Comparison of ENCODE assay signal across 22 mouse cellular contexts in genomic region chr1:60852075-60852769, GRCm38 (mm10). TPM values are rescaled to one million over a fixed set of nuclear protein-coding genes. Genes with fewer than 3 reads are reported as not detected.
DNase-seq lines count a peak whose midpoint lies in the region; ATAC-seq and TF ChIP-seq lines count a peak whose summit lies in the region.
"Had no signal": no experiment of that assay in that cellular context is flagged by ENCODE, and none has a peak within 500 bp of the region (broad histone marks: within the 10 kb centered on the region; RNA-seq: fewer than 3 reads in every experiment).

No protein-coding gene starts in this region.

- H3K27me3 ChIP-seq in hindbrain, embryonic 15.5 days: no peaks in the 10 kb centered on the region
- no peaks in the 10 kb centered on the region for H3K27me3 ChIP-seq in hindbrain, postnatal 0 days (ENCODE audit: insufficient read depth, low read length)
- H3K27me3 ChIP-seq in ES-Bruce4 (ENCODE audit: control insufficient read depth, insufficient read depth, low read length, poor library complexity, severe bottlenecking): no peaks in the 10 kb centered on the region
- H3K27me3 ChIP-seq in small intestine, adult 2 months (ENCODE audit: control insufficient read depth, insufficient read depth, low read length): no peaks in the 10 kb centered on the region
- H3K27me3 ChIP-seq in forebrain, embryonic 10.5 days (ENCODE audit: poor library complexity, severe bottlenecking): peaks cover 37% of the 10 kb centered on the region
- H3K27me3 ChIP-seq: limb, embryonic 12.5 days had no signal

- no peak overlapping the region for H3K4me2 ChIP-seq in hindbrain, embryonic 15.5 days
- no peak overlapping the region for H3K4me2 ChIP-seq in hindbrain, postnatal 0 days (ENCODE audit: low read depth, low read length)
- H3K4me2 ChIP-seq: limb, embryonic 12.5 days had no signal

- no peak for TF ChIP-seq POLR2A in ES-Bruce4 (IDR thresholded peaks at IDR 0.05; ENCODE audit: insufficient read depth, low read length)
- no peak for TF ChIP-seq POLR2A in small intestine, adult 2 months (IDR thresholded peaks at IDR 0.05; ENCODE audit: low read depth, low read length)

- no peak overlapping the region for H3K27ac ChIP-seq in hindbrain, embryonic 15.5 days (replicated peaks)
- no peak overlapping the region for H3K27ac ChIP-seq in hindbrain, postnatal 0 days
- peak overlapping the region; percentile 93 for H3K27ac ChIP-seq in ES-Bruce4 (ENCODE audit: insufficient read depth, low read length)
- peak overlapping the region; percentile 91 for H3K27ac ChIP-seq in small intestine, adult 2 months (ENCODE audit: insufficient read depth, low read depth, low read length)
- no peak overlapping the region for H3K27ac ChIP-seq in forebrain, embryonic 10.5 days
- H3K27ac ChIP-seq: limb, embryonic 12.5 days had no signal

- 0 out of 2 replicates have a peak, but pooled peaks have one; percentile 40 for ATAC-seq in hindbrain, embryonic 15.5 days (ENCODE audit: low FRiP score, low read depth)
- no peak for ATAC-seq in hindbrain, postnatal 0 days
- ATAC-seq: inflammation-experienced regulatory T-cells, adult 6 months; liver, postnatal 0 days had no signal

- WGBS in hindbrain, embryonic 15.5 days: 39% methylated on average over 10 of the region's 10 CpGs
- 36% methylated on average over 10 of the region's 10 CpGs for WGBS in hindbrain, postnatal 0 days
- 20% methylated on average over 10 of the region's 10 CpGs for WGBS in small intestine, adult 2 months
- whole genome bisulfite sequencing in forebrain, embryonic 10.5 days: 59% methylated on average over 10 of the region's 10 CpGs

- no peak overlapping the region for H3K4me3 ChIP-seq in hindbrain, embryonic 15.5 days
- H3K4me3 ChIP-seq in hindbrain, postnatal 0 days (ENCODE audit: low read length): no peak overlapping the region
- no peak overlapping the region for H3K4me3 ChIP-seq in ES-Bruce4 (ENCODE audit: low read depth, low read length)
- H3K4me3 ChIP-seq in small intestine, adult 2 months (ENCODE audit: low read depth, low read length): no peak overlapping the region
- no peak overlapping the region for H3K4me3 ChIP-seq in forebrain, embryonic 10.5 days
- H3K4me3 ChIP-seq: erythroblast, embryonic 14.5 days; limb, embryonic 12.5 days; midbrain, embryonic 12.5 days had no signal

- peaks cover 20% of the 10 kb centered on the region for H3K4me1 ChIP-seq in hindbrain, embryonic 15.5 days (replicated peaks)
- peaks cover 4% of the 10 kb centered on the region for H3K4me1 ChIP-seq in hindbrain, postnatal 0 days (ENCODE audit: insufficient read depth, low read length)
- H3K4me1 ChIP-seq in ES-Bruce4 (ENCODE audit: control insufficient read depth, insufficient read depth, low read length): peaks cover 13% of the 10 kb centered on the region
- peaks cover 15% of the 10 kb centered on the region; the same call in 1 of the 2 replicates for H3K4me1 ChIP-seq in small intestine, adult 2 months (ENCODE audit: control insufficient read depth, insufficient read depth, insufficient read length, low read length)
- H3K4me1 ChIP-seq in forebrain, embryonic 10.5 days: peaks cover 38% of the 10 kb centered on the region
- H3K4me1 ChIP-seq: limb, embryonic 12.5 days had no signal

- TF ChIP-seq EP300 in ES-Bruce4 (IDR thresholded peaks at IDR 0.05; ENCODE audit: insufficient read depth, low read depth, low read length): no peak; the same call in 1 of the 2 replicates

- DNase-seq in hindbrain, postnatal 0 days (ENCODE audit: low spot score): no peak
- DNase-seq in induced T-regulatory cell, adult 2 months (ENCODE audit: low read depth): peak; percentile 26
- DNase-seq in gastrocnemius, postnatal 36 days: no peak
- no peak for DNase-seq in forebrain, embryonic 10.5 days (ENCODE audit: extremely low spot score, low spot score)
- no peak for DNase-seq in cerebellum, postnatal 25 days
- DNase-seq: B cell, adult 2 months; cerebellum, adult 8-10 months; kidney, postnatal 25 days; liver, postnatal 0 days; right cerebral cortex, postnatal 4 days had no signal

- H3K36me3 ChIP-seq in hindbrain, embryonic 15.5 days: no peaks in the 10 kb centered on the region
- no peaks in the 10 kb centered on the region for H3K36me3 ChIP-seq in hindbrain, postnatal 0 days (ENCODE audit: insufficient read depth, low read length)
- H3K36me3 ChIP-seq in ES-Bruce4 (ENCODE audit: control insufficient read depth, insufficient read depth, low read length, poor library complexity, severe bottlenecking): no peaks in the 10 kb centered on the region
- H3K36me3 ChIP-seq in small intestine, adult 2 months (ENCODE audit: control insufficient read depth, insufficient read depth, low read length): no peaks in the 10 kb centered on the region
- no peaks in the 10 kb centered on the region for H3K36me3 ChIP-seq in forebrain, embryonic 10.5 days (replicated peaks)
- H3K36me3 ChIP-seq: limb, embryonic 12.5 days; midbrain, embryonic 12.5 days had no signal

- intact Hi-C loops in gastrocnemius, postnatal 36 days (cut with DNase I): loop anchor here (10.0 kb wide), 1 partner anchor 137 kb away; the partner anchor contains the start of gene Cd28

- TF ChIP-seq CTCF in hindbrain, postnatal 0 days (IDR thresholded peaks at IDR 0.05; ENCODE audit: low read depth): no peak
- no peak for TF ChIP-seq CTCF in ES-Bruce4 (IDR thresholded peaks at IDR 0.05; ENCODE audit: low read depth, low read length)
- TF ChIP-seq CTCF in small intestine, adult 2 months (IDR thresholded peaks at IDR 0.05; ENCODE audit: extremely low read depth, insufficient read length, insufficient replicate concordance, low read depth, low read length): no peak

- no peak overlapping the region for H3K9ac ChIP-seq in hindbrain, embryonic 15.5 days
- H3K9ac ChIP-seq in hindbrain, postnatal 0 days (replicated peaks; ENCODE audit: low read length): no peak overlapping the region
- H3K9ac ChIP-seq in ES-Bruce4 (ENCODE audit: low read depth, poor library complexity, severe bottlenecking): no peak overlapping the region
- H3K9ac ChIP-seq: limb, embryonic 12.5 days; liver, postnatal 0 days; midbrain, embryonic 12.5 days had no signal

- H3K9me3 ChIP-seq in hindbrain, embryonic 15.5 days: no peaks in the 10 kb centered on the region
- no peaks in the 10 kb centered on the region for H3K9me3 ChIP-seq in hindbrain, postnatal 0 days (ENCODE audit: low read length)
- H3K9me3 ChIP-seq in ES-Bruce4 (replicated peaks; ENCODE audit: control insufficient read depth, insufficient read depth, low read length, poor library complexity, severe bottlenecking): no peaks in the 10 kb centered on the region
- H3K9me3 ChIP-seq in forebrain, embryonic 10.5 days: no peaks in the 10 kb centered on the region
- H3K9me3 ChIP-seq: limb, embryonic 12.5 days; midbrain, embryonic 12.5 days had no signal

RNA-seq across cellular contexts. Expression of gene Ctla4, which starts 34.6 kb away (rescaled TPM):
- not detected in 2 replicates for polyA plus RNA-seq in hindbrain, embryonic 15.5 days (2015; fragmentation: Nextera tagmentation; extraction: Ambion mirVana)
- total RNA-seq in hindbrain, postnatal 0 days (2014; rRNA removed): not detected in 2 replicates
- polyA plus RNA-seq in hindbrain, postnatal 0 days (2015; fragmentation: Nextera tagmentation; extraction: Ambion mirVana): not detected in 2 replicates
- polyA plus RNA-seq in ES-Bruce4 (2011; ENCODE audit: insufficient read depth, insufficient read length, low read depth, missing spikeins): not detected in 2 replicates
- polyA plus RNA-seq in small intestine, adult 2 months (2012; rRNA removed): 0.30 and 0.77 TPM in 2 replicates
- under 1 TPM in 1 of 2 experiments, not detected in 1; 0.13 TPM for total RNA-seq in gastrocnemius, postnatal 36 days (2021)
- polyA plus RNA-seq in forebrain, embryonic 10.5 days (2016; fragmentation: Nextera tagmentation; extraction: Ambion mirVana): not detected in 2 replicates
- total RNA-seq: layer of hippocampus, postnatal 25 days had no signal
- polyA plus RNA-seq: erythroblast, embryonic 14.5 days; gonadal fat pad, adult 2 months; heart, postnatal 0 days; liver, postnatal 0 days; midbrain, embryonic 12.5 days; neural tube, embryonic 11.5 days; testis, adult 2 months had no signal

Comparison
In these comparisons a context has a peak if more than half of its experiments do, and no peak if none do; other contexts are left out.
1. H3K27ac ChIP-seq: peak in ES-Bruce4 (single experiment) and small intestine, adult 2 months (single experiment); none in hindbrain, embryonic 15.5 days (single experiment), hindbrain, postnatal 0 days (single experiment) and forebrain, embryonic 10.5 days (single experiment).